Mouse (Mus musculus) limb, embryonic 13.5 days (tissue): ENCODE measurements around the gene Arhgef18. TPM values are rescaled to one million over a fixed set of nuclear protein-coding genes. Genes with fewer than 3 reads are reported as not detected.

Experiments used
- ATAC-seq: fragments of 200-750 bp; cut with Nextera tagmentation; 2 replicates; pipeline ENCODE4 v1.8.0; 2017; ENCODE audit warnings: low read depth, moderate number of reproducible peaks, moderate TSS enrichment; ENCODE audit not compliant: low FRiP score
- H3K27ac ChIP-seq: fragments of 300-500 bp; sonication (generic); 2 replicates; pipeline ENCODE4 v1.5.1; 2015; ENCODE audit warnings: inconsistent platforms, mild to moderate bottlenecking, moderate library complexity
- H3K27me3 ChIP-seq: fragments of 300-500 bp; sonication (generic); 2 replicates; pipeline ENCODE4 v1.6.1; 2015; ENCODE audit warnings: mild to moderate bottlenecking, inconsistent platforms
- H3K36me3 ChIP-seq: fragments of 300-500 bp; sonication (generic); 2 replicates; pipeline ENCODE4 v1.6.1; 2015; ENCODE audit warnings: inconsistent platforms, mild to moderate bottlenecking, moderate library complexity
- H3K4me1 ChIP-seq: fragments of 300-500 bp; sonication (generic); 2 replicates; pipeline ENCODE4 v1.6.1; 2015; ENCODE audit warnings: inconsistent platforms
- H3K4me2 ChIP-seq: fragments of 300-500 bp; sonication (generic); replicated peaks from 2 replicates; pipeline ENCODE4 v1.6.1; 2015; ENCODE audit warnings: inconsistent platforms, mild to moderate bottlenecking, moderate library complexity
- H3K4me3 ChIP-seq: fragments of 300-500 bp; sonication (generic); 2 replicates; pipeline ENCODE4 v1.5.1; 2015; ENCODE audit warnings: moderate library complexity, mild to moderate bottlenecking, inconsistent platforms
- H3K9ac ChIP-seq: fragments of 300-500 bp; sonication (generic); 2 replicates; pipeline ENCODE4 v1.6.1; 2015; ENCODE audit warnings: mild to moderate bottlenecking, inconsistent platforms
- H3K9me3 ChIP-seq: fragments of 300-500 bp; sonication (generic); 2 replicates; pipeline ENCODE4 v1.6.1; 2016; ENCODE audit warnings: inconsistent platforms
- WGBS: fragments of 180-500 bp; shearing (Covaris S2); methylation state at CpG from one replicate; pipeline ENCODE4 v1.1.7; 2015; 5-methylcytosine and 5-hydroxymethylcytosine counted together
- polyA plus RNA-seq: library from polyadenylated mRNA; unstranded; fragments of >200 nt; fragmentation: Nextera tagmentation; extraction: Ambion mirVana; gene quantifications from 2 replicates; pipeline ENCODE4 v1.2.1, GENCODE M21; 2015

Arhgef18 gene
- polyA plus RNA-seq, 1 experiment from 2014 or later: 10.4 TPM

DNA sequence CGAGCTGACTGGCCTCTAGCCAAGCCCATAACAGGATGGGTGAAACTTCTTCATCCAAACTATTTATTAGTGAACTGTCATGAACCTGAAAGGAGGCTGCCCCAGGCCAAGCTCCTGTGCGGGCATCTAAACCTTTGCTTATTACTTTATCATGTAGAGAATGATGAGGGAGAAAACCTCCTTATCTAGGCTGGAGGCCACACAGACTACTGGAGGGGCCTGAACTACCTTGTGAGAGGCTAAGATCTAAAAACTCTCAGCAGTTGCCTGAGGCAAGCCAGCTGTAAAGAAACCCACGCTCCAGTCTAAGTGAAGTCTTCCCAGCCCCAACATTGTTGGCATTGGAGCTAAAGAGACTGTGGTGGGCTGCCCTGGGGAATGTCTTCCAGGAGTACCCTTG, 14.6 kb downstream of the Arhgef18 start:
- Histone ChIP-seq H3K4me2 (no peak overlapping the region), H3K4me1 (0 out of 2 replicates have a peak, but pooled peaks cover 4% of the 10 kb centered on the region), H3K36me3 (peaks cover 11% of the 10 kb centered on the region), H3K4me3 (no peak overlapping the region), H3K9ac (no peak overlapping the region), H3K9me3 (no peaks in the 10 kb centered on the region), H3K27me3 (no peaks in the 10 kb centered on the region), H3K27ac (no peak overlapping the region)
- WGBS: 85% methylated on average over 3 of the region's 3 CpGs
- no peak for ATAC-seq

DNA sequence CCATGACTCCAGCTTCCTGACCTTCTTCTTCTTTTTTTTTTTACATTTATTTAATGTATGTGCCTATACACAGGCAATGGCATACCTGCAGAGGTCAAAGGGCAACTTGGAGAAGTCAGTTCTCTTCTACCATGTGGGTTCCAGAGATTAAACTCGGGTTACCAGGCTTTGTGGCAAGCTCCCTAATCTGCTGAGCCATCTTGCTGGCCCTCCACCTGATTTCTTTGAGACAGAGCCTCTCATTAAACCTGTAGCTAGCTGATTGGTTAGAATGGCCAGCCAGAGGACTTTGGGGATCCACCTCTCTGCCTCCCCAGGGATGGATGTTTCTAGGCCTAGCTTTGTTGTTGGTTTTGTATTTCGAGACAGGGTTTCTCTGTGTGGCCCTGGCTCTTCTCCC, 18.3 kb downstream of the Arhgef18 start:
- H3K4me2 ChIP-seq: no peak overlapping the region
- H3K36me3 ChIP-seq: 0 out of 2 replicates have a peak, but pooled peaks cover 2% of the 10 kb centered on the region
- H3K4me3 ChIP-seq: no peak overlapping the region
- H3K27ac ChIP-seq: no peak overlapping the region
- H3K9me3 ChIP-seq: no peaks in the 10 kb centered on the region
- ATAC-seq: no peak
- H3K9ac ChIP-seq: no peak overlapping the region
- WGBS: 77% methylated on average over 2 of the region's 2 CpGs
- 0 out of 2 replicates have a peak, but pooled peaks cover 4% of the 10 kb centered on the region for H3K4me1 ChIP-seq
- H3K27me3 ChIP-seq: no peaks in the 10 kb centered on the region

DNA sequence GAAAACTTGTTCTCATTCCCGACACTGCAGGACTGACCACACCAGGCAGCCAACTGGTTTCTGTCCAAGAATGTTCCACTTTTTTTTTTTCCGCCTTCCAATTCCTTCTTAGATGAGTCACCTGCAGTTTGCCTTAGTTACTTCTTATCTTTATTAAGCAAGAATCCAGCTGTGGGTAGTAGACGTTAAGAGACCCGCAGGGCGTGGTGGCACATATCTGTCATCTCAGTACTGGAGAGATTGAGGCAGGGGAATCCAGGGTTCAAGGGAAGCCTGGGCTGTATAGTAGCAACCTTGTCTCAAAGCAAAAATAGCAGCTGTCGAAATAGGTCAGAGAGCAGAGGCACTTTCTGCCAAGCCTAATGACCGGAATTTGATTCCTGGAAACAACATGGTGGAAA, 19.1 kb downstream of the Arhgef18 start:
- Histone ChIP-seq H3K27me3 (no peaks in the 10 kb centered on the region), H3K4me1 (peaks cover 4% of the 10 kb centered on the region; the same call in 1 of the 2 replicates), H3K27ac (no peak overlapping the region), H3K36me3 (no peaks in the 10 kb centered on the region), H3K4me2 (no peak overlapping the region), H3K9ac (no peak overlapping the region), H3K4me3 (no peak overlapping the region), H3K9me3 (no peaks in the 10 kb centered on the region)
- no peak for ATAC-seq
- 80% methylated on average over 7 of the region's 7 CpGs for WGBS

- H3K4me3 ChIP-seq: no peak overlapping the region
- H3K4me1 ChIP-seq: peaks cover 13% of the 10 kb centered on the region
- WGBS: 93% methylated on average over 1 of the region's 1 CpGs
- H3K9me3 ChIP-seq: no peaks in the 10 kb centered on the region
- H3K36me3 ChIP-seq: no peaks in the 10 kb centered on the region
- H3K4me2 ChIP-seq: no peak overlapping the region
- H3K27me3 ChIP-seq: no peaks in the 10 kb centered on the region
- no peak overlapping the region for H3K27ac ChIP-seq
- ATAC-seq: no peak
- no peak overlapping the region for H3K9ac ChIP-seq
These were observed 20.0 kb downstream of the Arhgef18 start for GRCm38 (mm10) chr8:3412816-3413215.

GRCm38 (mm10) chr8:3414639-3415190, 21.9 kb downstream of the Arhgef18 start:
- H3K27me3 ChIP-seq: no peaks in the 10 kb centered on the region
- 72% methylated on average over 6 of the region's 6 CpGs for WGBS
- no peak overlapping the region for H3K9ac ChIP-seq
- ATAC-seq: no peak
- no peak overlapping the region for H3K27ac ChIP-seq
- no peaks in the 10 kb centered on the region for H3K9me3 ChIP-seq
- no peak overlapping the region for H3K4me2 ChIP-seq
- H3K36me3 ChIP-seq: no peaks in the 10 kb centered on the region
- no peak overlapping the region for H3K4me3 ChIP-seq
- peaks cover 25% of the 10 kb centered on the region for H3K4me1 ChIP-seq

DNA sequence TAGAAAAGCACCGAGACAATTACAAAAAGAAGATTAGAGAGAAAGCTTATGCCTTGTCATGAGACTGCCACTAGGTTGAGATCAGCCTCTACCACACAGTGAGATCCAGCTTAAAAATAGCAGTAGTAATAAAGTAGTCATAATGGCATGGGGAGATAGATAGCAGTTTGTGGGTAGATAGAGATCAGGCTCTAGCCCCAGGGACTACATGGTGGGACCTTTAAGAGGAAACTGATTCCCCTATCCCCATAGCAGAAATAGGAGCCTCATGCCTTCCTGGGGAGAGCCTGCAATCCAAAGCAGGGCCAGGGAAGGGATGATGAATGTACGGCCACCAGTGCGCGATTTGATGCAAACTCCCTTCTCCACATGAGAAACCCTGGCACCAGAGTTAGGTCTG, 22.5 kb downstream of the Arhgef18 start:
- no peak overlapping the region for H3K27ac ChIP-seq
- no peaks in the 10 kb centered on the region for H3K9me3 ChIP-seq
- 76% methylated on average over 4 of the region's 4 CpGs for WGBS
- no peak overlapping the region for H3K4me3 ChIP-seq
- no peak overlapping the region for H3K9ac ChIP-seq
- no peak overlapping the region for H3K4me2 ChIP-seq
- no peak for ATAC-seq
- no peaks in the 10 kb centered on the region for H3K27me3 ChIP-seq
- H3K4me1 ChIP-seq: peaks cover 31% of the 10 kb centered on the region
- no peaks in the 10 kb centered on the region for H3K36me3 ChIP-seq

GRCm38 (mm10) chr8:3415661-3416060, 22.9 kb downstream of the Arhgef18 start:
- no peak for ATAC-seq
- Histone ChIP-seq H3K9ac (no peak overlapping the region), H3K4me2 (no peak overlapping the region), H3K27me3 (no peaks in the 10 kb centered on the region), H3K4me1 (peaks cover 35% of the 10 kb centered on the region), H3K36me3 (no peaks in the 10 kb centered on the region), H3K27ac (no peak overlapping the region), H3K4me3 (no peak overlapping the region), H3K9me3 (no peaks in the 10 kb centered on the region)
- 89% methylated on average over 6 of the region's 6 CpGs for WGBS

- Histone ChIP-seq H3K4me2 (no peak overlapping the region), H3K9ac (no peak overlapping the region), H3K27me3 (no peaks in the 10 kb centered on the region), H3K27ac (no peak overlapping the region), H3K4me3 (no peak overlapping the region), H3K36me3 (no peaks in the 10 kb centered on the region), H3K9me3 (no peaks in the 10 kb centered on the region), H3K4me1 (peaks cover 39% of the 10 kb centered on the region)
- 43% methylated on average over 4 of the region's 4 CpGs for WGBS
- ATAC-seq: no peak
These were observed 24.0 kb downstream of the Arhgef18 start for GRCm38 (mm10) chr8:3416846-3417245.

GRCm38 (mm10) chr8:3417455-3417854, 24.6 kb downstream of the Arhgef18 start:
- Histone ChIP-seq H3K4me1 (peaks cover 39% of the 10 kb centered on the region), H3K27ac (peak overlapping the region; percentile 69; the same call in 1 of the 2 replicates), H3K27me3 (no peaks in the 10 kb centered on the region), H3K4me3 (no peak overlapping the region), H3K36me3 (no peaks in the 10 kb centered on the region), H3K9me3 (no peaks in the 10 kb centered on the region), H3K9ac (no peak overlapping the region), H3K4me2 (0 out of 2 replicates have a peak overlapping the region, but pooled peaks have one; percentile 11)
- WGBS: 14% methylated on average over 8 of the region's 8 CpGs
- no peak for ATAC-seq

DNA sequence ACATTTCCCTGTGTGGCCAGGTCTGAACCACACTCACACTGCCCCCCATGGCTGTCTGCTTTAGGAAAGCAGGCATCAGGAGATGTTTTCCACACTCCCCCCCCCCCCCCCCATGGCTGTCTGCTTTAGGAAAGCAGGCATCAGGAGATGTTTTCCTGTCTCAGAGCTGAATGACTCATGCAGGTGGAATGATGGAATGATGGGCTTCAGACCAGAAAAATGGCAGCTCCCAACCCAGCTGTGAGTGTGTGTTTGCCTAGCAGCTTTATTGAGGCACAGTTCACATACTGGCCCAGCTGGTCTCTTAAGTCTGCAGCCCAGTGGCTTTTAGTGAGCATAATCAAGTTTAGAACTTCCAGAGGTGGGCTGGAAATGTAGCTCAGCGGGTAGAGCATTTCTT, 25.3 kb downstream of the Arhgef18 start:
- Histone ChIP-seq H3K27me3 (no peaks in the 10 kb centered on the region), H3K9ac (no peak overlapping the region), H3K4me3 (no peak overlapping the region), H3K27ac (no peak overlapping the region), H3K4me1 (peaks cover 39% of the 10 kb centered on the region), H3K9me3 (no peaks in the 10 kb centered on the region), H3K4me2 (no peak overlapping the region), H3K36me3 (no peaks in the 10 kb centered on the region)
- WGBS: 88% methylated on average over 1 of the region's 1 CpGs
- peak; percentile 24; the same call in 1 of the 2 replicates for ATAC-seq

DNA sequence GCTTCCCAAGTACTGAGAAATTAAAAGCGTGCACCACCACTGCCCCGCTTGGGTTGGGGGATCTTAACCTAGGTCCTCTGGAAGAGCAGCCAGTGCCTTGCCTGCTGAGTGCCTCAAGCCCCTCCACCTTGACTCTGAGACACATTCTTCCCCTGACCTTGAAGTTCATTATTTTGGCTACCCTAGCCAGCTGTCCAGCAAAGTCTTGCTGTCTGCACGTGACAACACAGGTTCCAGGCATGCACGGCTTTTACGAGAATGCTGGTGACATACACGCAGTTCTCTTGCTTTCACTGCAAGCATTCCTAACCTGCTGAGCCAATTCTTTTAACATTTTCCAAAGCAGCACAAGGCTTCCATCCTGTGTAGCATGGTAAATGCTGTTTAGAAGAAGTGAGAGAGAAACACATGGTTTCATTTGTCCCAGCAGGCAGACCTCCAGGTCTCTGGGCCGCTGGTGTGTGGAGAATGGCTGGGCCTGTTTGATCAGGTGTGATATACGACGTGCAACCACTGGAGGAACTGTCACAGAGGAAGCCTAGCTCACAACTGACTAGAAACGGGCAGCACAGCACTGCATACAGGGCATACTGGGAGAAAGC, 27.4 kb downstream of the Arhgef18 start:
- no peak overlapping the region for H3K9ac ChIP-seq
- 22% methylated on average over 10 of the region's 10 CpGs for WGBS
- no peaks in the 10 kb centered on the region for H3K9me3 ChIP-seq
- no peaks in the 10 kb centered on the region for H3K36me3 ChIP-seq
- H3K4me1 ChIP-seq: peaks cover 39% of the 10 kb centered on the region
- H3K27ac ChIP-seq: peak overlapping the region; percentile 55; the same call in 1 of the 2 replicates
- peak; percentile 66 for ATAC-seq
- H3K4me3 ChIP-seq: no peak overlapping the region
- H3K4me2 ChIP-seq: no peak overlapping the region
- no peaks in the 10 kb centered on the region for H3K27me3 ChIP-seq

DNA sequence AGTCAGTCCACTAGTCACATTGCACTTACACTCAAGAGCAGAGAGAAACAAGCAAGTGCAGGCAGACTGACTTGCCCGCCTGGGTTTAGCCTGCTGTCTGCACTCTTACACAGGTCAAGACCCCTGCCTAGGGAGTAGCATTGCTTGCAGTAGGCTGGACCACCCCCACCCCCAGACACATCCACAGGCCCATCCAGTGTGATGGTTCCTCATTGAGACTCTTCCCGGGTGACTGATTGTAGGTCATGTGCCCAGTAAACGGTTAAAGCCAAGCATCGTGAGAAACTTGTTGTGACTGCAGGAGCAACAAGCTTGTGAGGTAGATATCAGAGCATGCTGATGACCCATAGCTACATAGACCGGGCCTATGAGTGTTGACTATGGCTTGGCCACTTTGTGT, 28.7 kb downstream of the Arhgef18 start:
- WGBS: 87% methylated on average over 5 of the region's 5 CpGs
- H3K27ac ChIP-seq: no peak overlapping the region
- no peaks in the 10 kb centered on the region for H3K36me3 ChIP-seq
- H3K27me3 ChIP-seq: no peaks in the 10 kb centered on the region
- H3K4me2 ChIP-seq: no peak overlapping the region
- H3K4me1 ChIP-seq: peaks cover 39% of the 10 kb centered on the region
- no peak overlapping the region for H3K9ac ChIP-seq
- no peak overlapping the region for H3K4me3 ChIP-seq
- no peak for ATAC-seq
- H3K9me3 ChIP-seq: no peaks in the 10 kb centered on the region

DNA sequence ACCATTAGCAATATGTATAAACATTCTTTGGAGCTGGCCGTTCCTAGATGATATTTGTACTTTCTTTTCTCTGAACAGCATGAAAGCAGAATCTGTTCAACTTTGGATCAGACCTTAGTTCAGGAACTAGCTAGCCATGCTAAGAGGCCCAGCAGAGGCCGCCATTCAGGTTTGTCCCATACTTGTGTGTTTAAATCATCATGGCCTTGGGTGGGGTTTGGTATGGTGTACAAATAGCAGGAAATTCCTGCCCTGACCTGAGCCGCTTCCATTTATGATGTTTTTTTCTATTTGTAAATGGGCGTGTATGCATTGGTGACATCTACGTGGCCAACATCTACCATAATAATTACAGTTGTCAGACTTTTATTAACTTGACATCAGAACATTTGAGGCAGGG, 32.4 kb downstream of the Arhgef18 start:
- Histone ChIP-seq H3K4me1 (peaks cover 9% of the 10 kb centered on the region), H3K9me3 (no peaks in the 10 kb centered on the region), H3K27me3 (no peaks in the 10 kb centered on the region), H3K4me3 (no peak overlapping the region), H3K9ac (no peak overlapping the region), H3K4me2 (no peak overlapping the region), H3K36me3 (peaks cover 26% of the 10 kb centered on the region), H3K27ac (no peak overlapping the region)
- 89% methylated on average over 5 of the region's 5 CpGs for WGBS
- no peak for ATAC-seq
